Mouse (Mus musculus) hindbrain, embryonic 14.5 days (tissue): ENCODE data around the gene 4930470P17Rik. TPM values are rescaled to one million over a fixed set of nuclear protein-coding genes. Genes with fewer than 3 reads are reported as not detected.

Experiments
- ATAC-seq: fragments of 200-750 bp; cut with Nextera tagmentation; 2 replicates; pipeline ENCODE4 v1.8.0; 2017; ENCODE audit warnings: moderate number of reproducible peaks, mild to moderate bottlenecking, moderate TSS enrichment, moderate library complexity; ENCODE audit not compliant: low FRiP score
- DNase-seq: peaks from one replicate; pipeline ENCODE4 v3.0.0-alpha.2; 2015; ENCODE audit warnings: low spot score
- H3K27ac ChIP-seq: fragments of 300-500 bp; sonication (generic); 2 replicates; pipeline ENCODE4 v1.5.1; 2014; ENCODE audit warnings: mild to moderate bottlenecking, moderate library complexity
- H3K27me3 ChIP-seq: fragments of 300-500 bp; sonication (generic); 2 replicates; pipeline ENCODE4 v1.6.1; 2014; ENCODE audit warnings: mild to moderate bottlenecking, low read length, mixed read lengths; ENCODE audit not compliant: control insufficient read depth, insufficient read depth
- H3K36me3 ChIP-seq: fragments of 300-500 bp; sonication (generic); replicated peaks from 2 replicates; pipeline ENCODE4 v1.6.1; 2014; ENCODE audit not compliant: control insufficient read depth, insufficient read depth
- H3K4me1 ChIP-seq: fragments of 300-500 bp; sonication (generic); replicated peaks from 2 replicates; pipeline ENCODE4 v1.6.1; 2014; ENCODE audit warnings: antibody characterized with exemption, low read length, mixed read lengths; ENCODE audit not compliant: control insufficient read depth, insufficient read depth
- H3K4me2 ChIP-seq: fragments of 300-500 bp; sonication (generic); replicated peaks from 2 replicates; pipeline ENCODE4 v1.6.1; 2014; ENCODE audit warnings: mild to moderate bottlenecking, moderate library complexity
- H3K4me3 ChIP-seq: fragments of 300-500 bp; sonication (generic); replicated peaks from 2 replicates; pipeline ENCODE4 v1.5.1; 2014; ENCODE audit warnings: mild to moderate bottlenecking, low read length
- H3K9ac ChIP-seq: fragments of 300-500 bp; sonication (generic); 2 replicates; pipeline ENCODE4 v1.6.1; 2014
- H3K9me3 ChIP-seq: fragments of 300-500 bp; sonication (generic); 2 replicates; pipeline ENCODE4 v1.6.1; 2016; ENCODE audit warnings: low read length; ENCODE audit not compliant: control insufficient read depth
- WGBS: fragments of 180-500 bp; shearing (Covaris S2); extraction: QIAGEN DNeasy Blood & Tissue Kit; methylation state at CpG from one replicate; pipeline ENCODE4 v1.1.7; 2014; 5-methylcytosine and 5-hydroxymethylcytosine counted together
- polyA plus RNA-seq: library from polyadenylated mRNA; unstranded; fragments of >200 nt; fragmentation: Nextera tagmentation; extraction: Ambion mirVana; gene quantifications from 2 replicates; pipeline ENCODE4 v1.2.1, GENCODE M21; 2014

The 4930470P17Rik gene
- polyA plus RNA-seq, 1 experiment from 2014 or later: 0.13 TPM

DNA sequence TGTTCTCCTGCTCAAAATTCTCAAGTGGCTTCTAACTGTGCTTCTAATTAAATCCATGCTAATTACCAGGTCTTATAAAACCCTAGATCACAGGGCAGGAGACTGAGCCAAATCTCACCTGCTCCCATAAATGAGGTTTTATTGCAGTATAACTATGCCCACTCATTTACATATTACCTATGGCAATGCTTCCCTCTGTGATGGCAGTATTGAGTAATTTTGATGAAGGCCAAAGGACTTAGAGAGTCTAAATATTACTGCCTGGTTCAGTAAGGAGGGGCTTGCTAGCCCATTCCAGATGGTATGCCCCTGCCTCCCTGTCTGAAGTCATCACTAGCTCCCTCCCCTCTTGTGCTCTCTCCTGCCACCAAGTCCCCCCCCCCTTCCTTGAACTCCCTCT, 66.0 kb downstream of the 4930470P17Rik start:
- H3K36me3 ChIP-seq: no peaks in the 10 kb centered on the region
- no peaks in the 10 kb centered on the region for H3K9me3 ChIP-seq
- DNase-seq (no peak), ATAC-seq (peak; percentile 62; the same call in 1 of the 2 replicates)
- H3K4me2 ChIP-seq: no peak overlapping the region
- no peak overlapping the region for H3K4me3 ChIP-seq
- H3K4me1 ChIP-seq: no peaks in the 10 kb centered on the region
- no peak overlapping the region for H3K9ac ChIP-seq
- no peaks in the 10 kb centered on the region for H3K27me3 ChIP-seq
- H3K27ac ChIP-seq: no peak overlapping the region

DNA sequence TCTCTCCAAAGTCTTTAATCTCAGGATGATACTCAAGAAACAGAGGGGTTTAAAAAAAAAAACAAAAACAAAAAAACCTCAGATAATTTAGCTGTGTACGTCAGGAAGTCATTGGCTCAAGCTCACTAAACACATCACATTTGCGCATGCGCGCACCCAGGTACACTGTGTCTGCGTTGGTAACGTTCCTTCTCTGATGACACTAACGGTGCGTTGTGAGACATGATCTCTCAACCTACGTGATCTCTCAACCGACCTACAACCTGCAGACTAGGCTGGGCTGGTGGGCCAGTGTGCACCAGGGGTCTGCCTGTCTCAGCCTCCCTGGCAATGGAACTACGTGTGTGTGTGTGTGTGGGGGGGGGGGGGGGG, 67.0 kb downstream of the 4930470P17Rik start:
- H3K4me2 ChIP-seq: no peak overlapping the region
- no peaks in the 10 kb centered on the region for H3K4me1 ChIP-seq
- H3K9ac ChIP-seq: no peak overlapping the region
- H3K4me3 ChIP-seq: no peak overlapping the region
- H3K9me3 ChIP-seq: no peaks in the 10 kb centered on the region
- H3K27me3 ChIP-seq: no peaks in the 10 kb centered on the region
- WGBS: 95% methylated on average over 11 of the region's 11 CpGs
- ATAC-seq (no peak), DNase-seq (no peak)
- H3K27ac ChIP-seq: no peak overlapping the region
- H3K36me3 ChIP-seq: no peaks in the 10 kb centered on the region

DNA sequence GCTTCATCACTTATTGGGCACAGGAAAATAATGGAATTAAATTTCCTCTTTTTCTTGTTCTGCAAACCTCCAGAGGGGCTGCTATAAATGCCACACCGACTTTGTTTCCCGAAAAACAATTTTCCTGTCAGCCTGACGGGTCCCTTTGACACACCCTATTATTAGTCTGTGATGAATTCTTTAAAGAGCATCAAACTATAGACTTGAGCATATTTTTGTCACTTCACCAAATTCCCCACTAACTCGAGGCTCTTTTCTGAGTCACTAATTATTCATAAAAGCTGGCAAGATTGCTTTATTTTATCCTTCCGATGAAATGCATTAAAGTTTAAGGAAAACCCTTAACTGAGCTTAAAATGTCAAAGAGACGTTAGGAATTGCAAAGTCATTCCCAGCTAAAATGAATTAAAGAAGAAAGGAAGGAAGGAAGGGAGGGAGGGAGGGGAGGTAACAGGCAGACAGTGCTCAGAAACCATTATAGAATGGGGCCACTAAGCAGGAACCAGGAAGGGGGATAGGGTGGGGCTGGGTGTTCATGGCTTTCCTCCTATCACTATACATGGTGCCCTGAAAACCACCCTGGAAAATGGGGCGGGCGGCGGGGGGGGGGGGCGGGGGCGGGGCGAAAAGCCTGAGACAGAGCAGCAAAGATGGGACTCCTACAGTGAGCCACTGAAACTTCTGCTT, 67.6 kb downstream of the 4930470P17Rik start:
- 51% methylated on average over 12 of the region's 12 CpGs for WGBS
- Histone ChIP-seq H3K36me3 (no peaks in the 10 kb centered on the region), H3K4me2 (no peak overlapping the region), H3K4me1 (no peaks in the 10 kb centered on the region), H3K27ac (no peak overlapping the region), H3K9ac (no peak overlapping the region), H3K27me3 (no peaks in the 10 kb centered on the region), H3K4me3 (no peak overlapping the region), H3K9me3 (no peaks in the 10 kb centered on the region)
- ATAC-seq: no peak
- no peak for DNase-seq

DNA sequence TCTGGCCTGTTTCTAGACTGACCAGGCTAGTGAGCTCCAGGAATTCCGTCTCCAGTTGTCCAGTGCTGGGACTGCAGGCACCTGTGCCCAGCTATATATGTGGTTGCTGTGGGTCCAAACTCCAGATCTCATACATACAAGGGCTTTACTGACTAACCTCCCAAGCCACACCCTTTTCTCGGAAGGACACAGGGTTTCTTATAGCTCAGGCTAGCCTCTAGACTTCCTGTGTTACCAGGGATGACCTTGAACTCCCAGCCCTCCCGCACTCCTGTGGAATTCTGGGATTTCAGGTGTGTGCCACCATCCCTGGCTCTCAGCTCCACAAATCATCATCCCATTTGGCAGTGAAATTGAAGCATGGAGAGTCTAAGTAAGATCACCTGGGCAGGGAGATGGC, 71.6 kb downstream of the 4930470P17Rik start:
- Histone ChIP-seq H3K4me3 (no peak overlapping the region), H3K36me3 (no peaks in the 10 kb centered on the region), H3K27ac (no peak overlapping the region), H3K27me3 (no peaks in the 10 kb centered on the region), H3K4me1 (no peaks in the 10 kb centered on the region), H3K9me3 (no peaks in the 10 kb centered on the region), H3K9ac (no peak overlapping the region), H3K4me2 (no peak overlapping the region)
- 92% methylated on average over 3 of the region's 3 CpGs for WGBS
- no peak for ATAC-seq
- no peak for DNase-seq

DNA sequence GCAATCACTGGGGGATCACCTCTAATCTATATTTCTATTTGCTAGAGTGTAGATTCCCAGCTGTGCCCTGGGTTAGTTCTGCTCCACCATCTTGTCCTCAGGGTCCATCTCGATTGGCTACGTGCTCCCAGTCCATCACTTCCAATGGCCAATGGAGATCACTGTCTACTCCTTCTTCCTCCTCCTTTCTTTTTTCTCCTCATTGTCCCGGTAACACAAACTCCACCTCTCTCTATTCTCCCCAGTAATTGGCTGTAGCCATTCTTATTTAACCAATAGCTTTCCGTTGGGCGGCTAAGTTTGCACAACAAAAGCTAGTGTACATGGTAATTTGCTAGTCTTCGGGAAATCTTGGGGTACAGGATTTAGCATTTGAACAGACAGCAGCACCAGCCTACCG, 72.1 kb downstream of the 4930470P17Rik start:
- ATAC-seq (no peak), DNase-seq (no peak)
- WGBS: 83% methylated on average over 7 of the region's 7 CpGs
- no peak overlapping the region for H3K27ac ChIP-seq
- no peaks in the 10 kb centered on the region for H3K4me1 ChIP-seq
- no peak overlapping the region for H3K4me2 ChIP-seq
- no peaks in the 10 kb centered on the region for H3K36me3 ChIP-seq
- no peak overlapping the region for H3K4me3 ChIP-seq
- H3K27me3 ChIP-seq: no peaks in the 10 kb centered on the region
- no peak overlapping the region for H3K9ac ChIP-seq
- H3K9me3 ChIP-seq: no peaks in the 10 kb centered on the region

Other genes with a start within 250 kb of the 4930470P17Rik start
- 15.4 and 16.9 TPM in 2 replicates for gene Bcas1, start 174.2 kb downstream of the 4930470P17Rik start, polyA plus RNA-seq
- gene Pfdn4, start 105.6 kb downstream of the 4930470P17Rik start, polyA plus RNA-seq: 148 and 156 TPM in 2 replicates
- 0.05 TPM in 2 replicates for gene Cyp24a1, start 104.9 kb downstream of the 4930470P17Rik start, polyA plus RNA-seq
- gene Dok5, start 129.8 kb upstream of the 4930470P17Rik start, polyA plus RNA-seq: 59.1 and 60.3 TPM in 2 replicates